ENCODE assay signal across 11 mouse cellular contexts in the genomic region with DNA sequence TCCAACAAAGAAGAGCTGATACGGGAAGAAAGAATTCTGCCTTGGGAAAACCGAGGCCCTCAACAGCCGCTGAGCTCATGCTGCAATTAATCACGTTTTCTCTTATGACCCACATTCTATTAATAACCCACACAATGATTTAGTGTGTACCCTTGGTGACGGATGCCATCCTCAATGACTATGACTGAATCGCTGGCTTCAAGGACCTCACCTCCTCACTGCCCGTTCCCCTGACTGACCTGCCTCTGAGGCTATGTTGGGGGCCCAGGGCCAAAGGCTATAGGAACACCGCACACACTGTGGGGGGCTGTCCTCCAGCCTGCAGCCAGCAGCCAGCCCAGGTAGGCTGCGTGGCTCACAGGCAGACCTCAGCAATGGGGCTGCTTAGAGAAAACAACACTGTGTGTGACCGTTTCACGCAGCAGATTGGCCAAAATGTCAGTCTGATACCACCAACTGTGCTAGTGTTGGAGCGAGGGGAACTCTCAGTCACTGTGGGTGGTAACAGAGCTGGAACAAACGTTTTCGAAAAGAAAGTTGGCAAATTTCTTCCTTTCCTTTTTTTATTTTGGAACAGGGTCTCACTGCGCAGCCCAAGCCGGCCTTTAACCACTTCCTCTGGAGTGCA.
DNase-seq lines count a peak whose midpoint lies in the region; ATAC-seq and TF ChIP-seq lines count a peak whose summit lies in the region.
"Had no signal": no experiment of that assay in that cellular context is flagged by ENCODE, and none has a peak within 500 bp of the region (broad histone marks: within the 10 kb centered on the region; RNA-seq: fewer than 3 reads in every experiment).

No protein-coding gene starts in this region.

- no peaks in the 10 kb centered on the region for H3K27me3 ChIP-seq in lung, postnatal 0 days (replicated peaks; ENCODE audit: insufficient read depth, low read length)

- H3K9ac ChIP-seq in lung, postnatal 0 days (replicated peaks; ENCODE audit: low read depth) = no peak overlapping the region
- H3K9ac ChIP-seq: liver, embryonic 14.5 days had no signal

- no peak for TF ChIP-seq POLR2A in lung, adult 2 months (IDR thresholded peaks at IDR 0.05; ENCODE audit: borderline replicate concordance, extremely low read depth, low read depth, low read length)

- no peak for DNase-seq in gastrocnemius, adult 2 months
- no peak for DNase-seq in gastrocnemius, postnatal 36 days
- DNase-seq in lung, postnatal 0 days (ENCODE audit: low spot score) = peak; percentile 45
- no peak for DNase-seq in lung, adult 2 months
- peak; percentile 63 for DNase-seq in brain, adult 2 months (ENCODE audit: low read depth, low spot score)
- peak; percentile 73 for DNase-seq in retina, embryonic 14.5 days (ENCODE audit: low spot score)
- no peak for DNase-seq in left cerebral cortex, postnatal 4 days
- no peak for DNase-seq in yolk sac, embryonic 10.5 days (ENCODE audit: low spot score)
- DNase-seq: cerebellum, postnatal 36 days; kidney, adult 9 months had no signal

- intact Hi-C loops in gastrocnemius, adult 2 months (cut with DNase I) = loop anchor here (5.0 kb wide), 1 partner anchor 79 kb away; a partner anchor contains a TSS
- intact Hi-C loops in gastrocnemius, postnatal 36 days (cut with DNase I) = loop anchor here (5.0 kb wide), 1 partner anchor 46 kb away; no protein-coding TSS in a partner anchor
- intact Hi-C loops in left cerebral cortex, postnatal 4 days (cut with DNase I) = no loop called here

- ATAC-seq in lung, postnatal 0 days = peak; percentile 50; the same call in 1 of the 2 replicates

- 71% methylated on average over 16 of the region's 16 CpGs for WGBS in lung, postnatal 0 days
- 58% methylated on average over 16 of the region's 16 CpGs for WGBS in lung, adult 2 months

- H3K4me2 ChIP-seq in lung, postnatal 0 days (replicated peaks; ENCODE audit: low read depth, low read length) = no peak overlapping the region

- no peak for TF ChIP-seq CTCF in gastrocnemius, adult 2 months (IDR thresholded peaks at IDR 0.05)
- TF ChIP-seq CTCF in lung, postnatal 0 days (IDR thresholded peaks at IDR 0.05) = no peak
- TF ChIP-seq CTCF in lung, adult 2 months (IDR thresholded peaks at IDR 0.05; ENCODE audit: insufficient read depth, low read length) = no peak

- H3K9me3 ChIP-seq in lung, postnatal 0 days (ENCODE audit: low read length) = no peaks in the 10 kb centered on the region

- H3K4me1 ChIP-seq in lung, postnatal 0 days (ENCODE audit: insufficient read depth, low read depth, low read length) = peaks cover 6% of the 10 kb centered on the region; the same call in 1 of the 2 replicates
- H3K4me1 ChIP-seq in lung, adult 2 months (ENCODE audit: control insufficient read depth, insufficient read depth, low read length) = peaks cover 14% of the 10 kb centered on the region

- H3K36me3 ChIP-seq in lung, postnatal 0 days (ENCODE audit: insufficient read depth, low read length) = no peaks in the 10 kb centered on the region

- H3K27ac ChIP-seq in gastrocnemius, adult 2 months = peak overlapping the region; percentile 78
- H3K27ac ChIP-seq in lung, postnatal 0 days (ENCODE audit: low read length) = no peak overlapping the region
- H3K27ac ChIP-seq: liver, embryonic 14.5 days had no signal

- no peak for TF ChIP-seq EP300 in lung, postnatal 0 days (IDR thresholded peaks at IDR 0.05)

- H3K4me3 ChIP-seq in gastrocnemius, adult 2 months = 0 out of 2 replicates have a peak overlapping the region, but pooled peaks have one; percentile 5
- H3K4me3 ChIP-seq in lung, postnatal 0 days (ENCODE audit: low read depth, low read length) = no peak overlapping the region
- no peak overlapping the region for H3K4me3 ChIP-seq in lung, adult 2 months (replicated peaks; ENCODE audit: extremely low read depth, low read depth, low read length)

Comparison
In these comparisons a context has a peak if more than half of its experiments do, and no peak if none do; other contexts are left out.
1. DNase-seq: peak in lung, postnatal 0 days (single experiment), brain, adult 2 months (single experiment) and retina, embryonic 14.5 days (single experiment); none in gastrocnemius, adult 2 months (single experiment), gastrocnemius, postnatal 36 days (0 of 2), lung, adult 2 months (single experiment), left cerebral cortex, postnatal 4 days (single experiment) and yolk sac, embryonic 10.5 days (single experiment).